Mouse (Mus musculus): ENCODE results near the gene Gm20696. TPM values are rescaled to one million over a fixed set of nuclear protein-coding genes. Genes with fewer than 3 reads are reported as not detected.

Gene Gm20696
- polyA plus RNA-seq, 1 experiment: 5.7 TPM

- Histone ChIP-seq H3K4me1 (ENCODE audit: control insufficient read depth, insufficient read depth, low read length) (no peaks in the 10 kb centered on the region; the same call in 1 of the 2 replicates), H3K27ac (ENCODE audit: control insufficient read depth, insufficient read depth, low read depth, low read length, poor library complexity) (no peak overlapping the region), H3K4me3 (replicated peaks; ENCODE audit: control insufficient read depth, low read depth, low read length) (no peak overlapping the region)
- WGBS: 56% methylated on average over 3 of the region's 3 CpGs
- 0 out of 2 replicates have a peak, but pooled peaks have one; percentile 12 for TF ChIP-seq CTCF (IDR thresholded peaks at IDR 0.05; ENCODE audit: control insufficient read depth, insufficient read depth, low read length)
- no peak for TF ChIP-seq POLR2A (IDR thresholded peaks at IDR 0.05; ENCODE audit: borderline replicate concordance, control insufficient read depth, low read depth, low read length)
These were observed 5.2 kb upstream of the Gm20696 start for GRCm38 (mm10) chr6:99671768-99672167.

GRCm38 (mm10) chr6:99670481-99671119 lies 4.0 kb upstream of the Gm20696 start:
- no peak for TF ChIP-seq POLR2A (IDR thresholded peaks at IDR 0.05; ENCODE audit: borderline replicate concordance, control insufficient read depth, low read depth, low read length)
- TF ChIP-seq CTCF (IDR thresholded peaks at IDR 0.05; ENCODE audit: control insufficient read depth, insufficient read depth, low read length): peak; percentile 77
- no peaks in the 10 kb centered on the region; the same call in 1 of the 2 replicates for H3K4me1 ChIP-seq (ENCODE audit: control insufficient read depth, insufficient read depth, low read length)
- no peak overlapping the region for H3K4me3 ChIP-seq (replicated peaks; ENCODE audit: control insufficient read depth, low read depth, low read length)
- no peak overlapping the region for H3K27ac ChIP-seq (ENCODE audit: control insufficient read depth, insufficient read depth, low read depth, low read length, poor library complexity)
- WGBS: 79% methylated on average over 7 of the region's 7 CpGs

- TF ChIP-seq CTCF (IDR thresholded peaks at IDR 0.05; ENCODE audit: control insufficient read depth, insufficient read depth, low read length): no peak
- no peak for TF ChIP-seq POLR2A (IDR thresholded peaks at IDR 0.05; ENCODE audit: borderline replicate concordance, control insufficient read depth, low read depth, low read length)
- Histone ChIP-seq H3K27ac (ENCODE audit: control insufficient read depth, insufficient read depth, low read depth, low read length, poor library complexity) (no peak overlapping the region), H3K4me3 (replicated peaks; ENCODE audit: control insufficient read depth, low read depth, low read length) (no peak overlapping the region), H3K4me1 (ENCODE audit: control insufficient read depth, insufficient read depth, low read length) (no peaks in the 10 kb centered on the region; the same call in 1 of the 2 replicates)
- 60% methylated on average over 5 of the region's 5 CpGs for WGBS
These were observed 3.1 kb upstream of the Gm20696 start for GRCm38 (mm10) chr6:99669481-99670325.

- 11% methylated on average over 8 of the region's 8 CpGs for WGBS
- peak overlapping the region; percentile 76 for H3K4me3 ChIP-seq (replicated peaks; ENCODE audit: control insufficient read depth, low read depth, low read length)
- no peaks in the 10 kb centered on the region; the same call in 1 of the 2 replicates for H3K4me1 ChIP-seq (ENCODE audit: control insufficient read depth, insufficient read depth, low read length)
- peak overlapping the region; percentile 34; the same call in 1 of the 2 replicates for H3K27ac ChIP-seq (ENCODE audit: control insufficient read depth, insufficient read depth, low read depth, low read length, poor library complexity)
- no peak for TF ChIP-seq CTCF (IDR thresholded peaks at IDR 0.05; ENCODE audit: control insufficient read depth, insufficient read depth, low read length)
These were observed 693 bp upstream of the Gm20696 start for GRCm38 (mm10) chr6:99667290-99667689.

GRCm38 (mm10) chr6:99665457-99666317 lies 910 bp downstream of the Gm20696 start:
- Histone ChIP-seq H3K27ac (ENCODE audit: control insufficient read depth, insufficient read depth, low read depth, low read length, poor library complexity) (peak overlapping the region; percentile 65; the same call in 1 of the 2 replicates), H3K4me1 (ENCODE audit: control insufficient read depth, insufficient read depth, low read length) (no peaks in the 10 kb centered on the region; the same call in 1 of the 2 replicates), H3K4me3 (replicated peaks; ENCODE audit: control insufficient read depth, low read depth, low read length) (peak overlapping the region; percentile 78)
- TF ChIP-seq POLR2A (IDR thresholded peaks at IDR 0.05; ENCODE audit: borderline replicate concordance, control insufficient read depth, low read depth, low read length) (no peak), CTCF (IDR thresholded peaks at IDR 0.05; ENCODE audit: control insufficient read depth, insufficient read depth, low read length) (no peak)
- 4% methylated on average over 16 of the region's 16 CpGs for WGBS

GRCm38 (mm10) chr6:99663232-99663631 lies 3.4 kb downstream of the Gm20696 start:
- Histone ChIP-seq H3K27ac (ENCODE audit: control insufficient read depth, insufficient read depth, low read depth, low read length, poor library complexity) (no peak overlapping the region), H3K4me1 (ENCODE audit: control insufficient read depth, insufficient read depth, low read length) (no peaks in the 10 kb centered on the region; the same call in 1 of the 2 replicates), H3K4me3 (replicated peaks; ENCODE audit: control insufficient read depth, low read depth, low read length) (no peak overlapping the region)
- WGBS: 72% methylated on average over 8 of the region's 8 CpGs
- TF ChIP-seq CTCF (IDR thresholded peaks at IDR 0.05; ENCODE audit: control insufficient read depth, insufficient read depth, low read length) (no peak), POLR2A (IDR thresholded peaks at IDR 0.05; ENCODE audit: borderline replicate concordance, control insufficient read depth, low read depth, low read length) (no peak)

GRCm38 (mm10) chr6:99660443-99660842 lies 6.2 kb downstream of the Gm20696 start:
- Histone ChIP-seq H3K4me3 (replicated peaks; ENCODE audit: control insufficient read depth, low read depth, low read length) (no peak overlapping the region), H3K27ac (ENCODE audit: control insufficient read depth, insufficient read depth, low read depth, low read length, poor library complexity) (no peak overlapping the region), H3K4me1 (ENCODE audit: control insufficient read depth, insufficient read depth, low read length) (no peaks in the 10 kb centered on the region; the same call in 1 of the 2 replicates)
- 24% methylated on average over 3 of the region's 3 CpGs for WGBS
- TF ChIP-seq POLR2A (IDR thresholded peaks at IDR 0.05; ENCODE audit: borderline replicate concordance, control insufficient read depth, low read depth, low read length): no peak
- TF ChIP-seq CTCF (IDR thresholded peaks at IDR 0.05; ENCODE audit: control insufficient read depth, insufficient read depth, low read length): no peak
